Mouse (Mus musculus): Measurements from ENCODE around the gene Ptpn20. TPM values are rescaled to one million over a fixed set of nuclear protein-coding genes. Genes with fewer than 3 reads are reported as not detected.

Gene Ptpn20
- polyA plus RNA-seq, 1 experiment from 2014 or later = not detected

DNA sequence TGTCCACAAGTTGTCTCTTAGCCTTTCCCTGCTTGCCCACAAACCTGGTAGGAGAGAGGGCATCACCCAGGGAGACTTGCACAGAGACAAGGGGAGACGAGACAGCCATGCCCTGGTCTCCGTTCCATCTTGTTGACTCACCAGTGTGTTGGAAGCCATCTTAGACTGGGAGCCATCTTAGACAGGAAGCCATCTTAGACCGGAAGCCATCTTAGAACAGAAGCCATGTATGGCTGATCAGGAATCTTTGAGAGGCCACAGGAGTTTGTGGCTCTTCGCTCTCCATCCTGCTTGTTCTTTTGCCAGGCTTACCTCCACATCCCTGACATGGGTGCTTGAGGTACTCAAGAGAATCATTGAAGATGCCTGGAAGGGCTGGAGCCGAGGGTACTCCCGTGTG, 89.0 kb downstream of the Ptpn20 start:
- WGBS = 89% methylated on average over 6 of the region's 6 CpGs
- no peak for ATAC-seq (ENCODE audit: insufficient number of reproducible peaks, low FRiP score)
- peaks cover 5% of the 10 kb centered on the region; the same call in 1 of the 2 replicates for H3K27me3 ChIP-seq (replicated peaks)
- H3K27ac ChIP-seq (ENCODE audit: poor library complexity, severe bottlenecking) = no peak overlapping the region
- peaks cover 7% of the 10 kb centered on the region for H3K4me1 ChIP-seq (replicated peaks)
- no peak overlapping the region for H3K4me3 ChIP-seq
- H3K9me3 ChIP-seq (replicated peaks) = no peaks in the 10 kb centered on the region
- no peak overlapping the region for H3K4me2 ChIP-seq
- no peaks in the 10 kb centered on the region for H3K36me3 ChIP-seq
- H3K9ac ChIP-seq = no peak overlapping the region

GRCm38 (mm10) chr14:33678740-33679139, 89.7 kb downstream of the Ptpn20 start:
- 83% methylated on average over 3 of the region's 3 CpGs for WGBS
- H3K27me3 ChIP-seq (replicated peaks) = peaks cover 5% of the 10 kb centered on the region; the same call in 1 of the 2 replicates

DNA sequence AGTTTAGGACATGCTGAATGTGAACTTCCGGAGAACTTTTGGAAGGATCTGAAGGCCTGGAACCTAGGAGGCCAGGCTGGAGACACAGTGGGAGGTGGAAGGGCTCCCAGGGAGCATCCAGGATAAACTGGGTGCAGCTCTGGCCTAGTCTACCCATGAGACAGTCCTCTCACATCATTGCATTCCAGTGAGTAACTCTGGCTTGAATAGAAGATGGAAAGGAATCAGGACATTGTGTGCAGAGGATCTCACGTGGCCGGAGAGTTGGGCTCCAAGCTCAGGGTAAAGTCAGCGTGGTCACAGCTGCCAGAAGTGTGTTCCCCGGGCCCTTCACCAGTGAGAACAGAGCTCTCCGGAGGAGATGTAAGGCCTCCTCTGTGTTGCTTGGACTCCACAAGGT, 91.6 kb downstream of the Ptpn20 start:
- no peaks in the 10 kb centered on the region for H3K36me3 ChIP-seq
- peaks cover 16% of the 10 kb centered on the region for H3K4me1 ChIP-seq (replicated peaks)
- 87% methylated on average over 6 of the region's 6 CpGs for WGBS
- ATAC-seq (ENCODE audit: insufficient number of reproducible peaks, low FRiP score) = no peak
- peaks cover 3% of the 10 kb centered on the region; the same call in 1 of the 2 replicates for H3K27me3 ChIP-seq (replicated peaks)
- no peak overlapping the region for H3K9ac ChIP-seq
- H3K9me3 ChIP-seq (replicated peaks) = no peaks in the 10 kb centered on the region
- no peak overlapping the region for H3K4me3 ChIP-seq
- no peak overlapping the region for H3K4me2 ChIP-seq
- no peak overlapping the region for H3K27ac ChIP-seq (ENCODE audit: poor library complexity, severe bottlenecking)

More at GRCm38 (mm10) chr14:33678740-33679139, 89.7 kb downstream of the Ptpn20 start:
- H3K9ac ChIP-seq = no peak overlapping the region
- no peaks in the 10 kb centered on the region for H3K36me3 ChIP-seq
- no peak for ATAC-seq (ENCODE audit: insufficient number of reproducible peaks, low FRiP score)
- H3K4me1 ChIP-seq (replicated peaks) = peaks cover 13% of the 10 kb centered on the region
- H3K27ac ChIP-seq (ENCODE audit: poor library complexity, severe bottlenecking) = no peak overlapping the region
- H3K9me3 ChIP-seq (replicated peaks) = no peaks in the 10 kb centered on the region
- no peak overlapping the region for H3K4me3 ChIP-seq
- H3K4me2 ChIP-seq = no peak overlapping the region

DNA sequence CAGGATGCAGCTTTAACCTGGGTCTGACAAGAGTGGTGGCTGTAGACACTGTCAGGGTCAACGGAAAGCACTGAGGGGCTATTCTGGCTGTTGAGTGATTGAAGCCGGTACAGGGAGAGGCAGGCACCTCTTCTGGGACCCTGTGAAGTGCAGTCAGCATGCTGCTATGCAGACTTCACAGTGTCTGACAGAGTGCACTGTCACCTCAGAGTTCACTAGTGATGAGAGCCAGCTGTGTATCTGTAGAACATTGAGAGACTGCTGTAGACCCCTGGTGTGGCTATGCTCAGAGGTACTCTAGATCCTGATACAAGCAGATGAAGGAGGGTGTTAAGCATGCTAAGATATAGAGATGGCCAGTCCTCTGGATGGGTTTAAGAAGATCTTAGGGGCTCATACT, 93.8 kb downstream of the Ptpn20 start:
- H3K27ac ChIP-seq (ENCODE audit: poor library complexity, severe bottlenecking) = no peak overlapping the region
- H3K4me1 ChIP-seq (replicated peaks) = peaks cover 27% of the 10 kb centered on the region
- H3K4me3 ChIP-seq = no peak overlapping the region
- no peaks in the 10 kb centered on the region for H3K27me3 ChIP-seq (replicated peaks)
- H3K9me3 ChIP-seq (replicated peaks) = no peaks in the 10 kb centered on the region
- 38% methylated on average over 2 of the region's 2 CpGs for WGBS
- H3K36me3 ChIP-seq = no peaks in the 10 kb centered on the region
- 0 out of 2 replicates have a peak, but pooled peaks have one; percentile 31 for ATAC-seq (ENCODE audit: insufficient number of reproducible peaks, low FRiP score)
- no peak overlapping the region for H3K4me2 ChIP-seq
- no peak overlapping the region for H3K9ac ChIP-seq

GRCm38 (mm10) chr14:33683701-33684100, 94.7 kb downstream of the Ptpn20 start:
- Histone ChIP-seq H3K27ac (ENCODE audit: poor library complexity, severe bottlenecking) (no peak overlapping the region), H3K4me2 (no peak overlapping the region), H3K4me1 (replicated peaks) (peaks cover 36% of the 10 kb centered on the region), H3K9ac (no peak overlapping the region), H3K4me3 (no peak overlapping the region), H3K36me3 (no peaks in the 10 kb centered on the region), H3K9me3 (replicated peaks) (no peaks in the 10 kb centered on the region), H3K27me3 (replicated peaks) (no peaks in the 10 kb centered on the region)
- WGBS = 35% methylated on average over 13 of the region's 13 CpGs
- no peak for ATAC-seq (ENCODE audit: insufficient number of reproducible peaks, low FRiP score)

GRCm38 (mm10) chr14:33687444-33688028, 98.5 kb downstream of the Ptpn20 start:
- ATAC-seq (ENCODE audit: insufficient number of reproducible peaks, low FRiP score) = peak; percentile 73
- H3K4me1 ChIP-seq (replicated peaks) = peaks cover 54% of the 10 kb centered on the region
- H3K9ac ChIP-seq = no peak overlapping the region
- WGBS = 12% methylated on average over 6 of the region's 6 CpGs
- H3K36me3 ChIP-seq = no peaks in the 10 kb centered on the region
- peak overlapping the region; percentile 84 for H3K27ac ChIP-seq (ENCODE audit: poor library complexity, severe bottlenecking)
- H3K4me2 ChIP-seq = peak overlapping the region; percentile 34
- H3K27me3 ChIP-seq (replicated peaks) = no peaks in the 10 kb centered on the region
- H3K9me3 ChIP-seq (replicated peaks) = no peaks in the 10 kb centered on the region
- no peak overlapping the region for H3K4me3 ChIP-seq

- Histone ChIP-seq H3K4me1 (replicated peaks) (peaks cover 41% of the 10 kb centered on the region), H3K4me2 (no peak overlapping the region), H3K9ac (no peak overlapping the region), H3K36me3 (no peaks in the 10 kb centered on the region), H3K27ac (ENCODE audit: poor library complexity, severe bottlenecking) (no peak overlapping the region), H3K9me3 (replicated peaks) (no peaks in the 10 kb centered on the region), H3K27me3 (replicated peaks) (peaks cover 4% of the 10 kb centered on the region), H3K4me3 (no peak overlapping the region)
- ATAC-seq (ENCODE audit: insufficient number of reproducible peaks, low FRiP score) = no peak
Measured at GRCm38 (mm10) chr14:33689044-33689443, 100.0 kb downstream of the Ptpn20 start.

Other genes with a start within 250 kb of the Ptpn20 start
- 12.6 and 13.6 TPM in 2 replicates for gene Mapk8, start 142.0 kb upstream of the Ptpn20 start, polyA plus RNA-seq (2016; fragmentation: Nextera tagmentation; extraction: Ambion mirVana)
- 0.03 and 0.26 TPM in 2 replicates for gene Frmpd2, start 117.5 kb upstream of the Ptpn20 start, polyA plus RNA-seq (2016; fragmentation: Nextera tagmentation; extraction: Ambion mirVana)

All from heart, embryonic 12.5 days (tissue).